Mouse (Mus musculus): ENCODE measurements around the gene Tmod1. TPM values are rescaled to one million over a fixed set of nuclear protein-coding genes. Genes with fewer than 3 reads are reported as not detected.

The Tmod1 gene
- polyA plus RNA-seq, 1 experiment, result 36.6 TPM

- Histone ChIP-seq H3K27me3 (ENCODE audit: control insufficient read depth, insufficient read depth, insufficient read length) (no peaks in the 10 kb centered on the region), H3ac (ENCODE audit: control insufficient read depth, insufficient read length) (no peak overlapping the region), H3K79me2 (ENCODE audit: control insufficient read depth, insufficient read depth) (no peaks in the 10 kb centered on the region), H3K36me3 (ENCODE audit: control insufficient read depth, insufficient read depth) (no peaks in the 10 kb centered on the region), H3K4me3 (no peak overlapping the region), H3K4me2 (ENCODE audit: low read depth) (peak overlapping the region; percentile 12)
- TF ChIP-seq MYOD1 (IDR thresholded peaks at IDR 0.05; ENCODE audit: control insufficient read depth in 1 of 3, insufficient read length in 2 of 3, low read depth in 2 of 3) (peak in 2 of 3 experiments; percentile 71 to 82), MYOG (IDR thresholded peaks at IDR 0.05; ENCODE audit: control insufficient read depth in 1 of 3, insufficient read depth in 1 of 3, insufficient read length in 2 of 3, low read depth in 2 of 3) (peak in 1 of 3 experiments; percentile 64), TCF12 (IDR thresholded peaks at IDR 0.05; ENCODE audit: insufficient read depth, poor library complexity, severe bottlenecking) (no peak)
Observed at GRCm38 (mm10) chr4:46047971-46048370, 9.2 kb downstream of the Tmod1 start.

DNA sequence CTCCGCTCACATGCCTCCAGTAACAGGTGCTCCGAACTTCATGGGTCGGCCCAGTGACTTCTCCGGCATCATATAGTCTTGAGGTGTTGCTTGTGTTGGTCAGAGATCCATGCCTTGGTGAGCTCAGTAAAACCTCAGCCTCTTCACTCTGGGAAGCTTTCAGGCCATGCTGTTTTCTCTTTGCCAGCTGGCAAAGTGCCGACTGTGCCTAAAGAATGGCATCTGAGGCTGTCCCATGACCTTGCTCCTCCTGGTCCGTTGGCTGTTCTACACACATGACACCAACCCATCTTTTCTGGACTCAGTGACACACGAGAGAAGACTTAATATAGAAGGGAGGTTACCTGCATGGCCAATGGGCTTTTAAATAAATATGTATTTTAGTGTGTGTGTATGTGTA, 9.7 kb downstream of the Tmod1 start:
- TF ChIP-seq POLR2A (IDR thresholded peaks at IDR 0.05; ENCODE audit: insufficient read length, low read depth) (no peak), MYOD1 (IDR thresholded peaks at IDR 0.05; ENCODE audit: control insufficient read depth in 1 of 3, insufficient read length in 2 of 3, low read depth in 2 of 3) (no peak), TCF12 (IDR thresholded peaks at IDR 0.05; ENCODE audit: insufficient read depth, poor library complexity, severe bottlenecking) (no peak)
- Histone ChIP-seq H3K36me3 (ENCODE audit: control insufficient read depth, insufficient read depth) (no peaks in the 10 kb centered on the region), H3ac (ENCODE audit: control insufficient read depth, insufficient read length) (no peak overlapping the region), H3K27me3 (ENCODE audit: control insufficient read depth, insufficient read depth, insufficient read length) (no peaks in the 10 kb centered on the region), H3K4me3 (no peak overlapping the region), H3K79me2 (ENCODE audit: control insufficient read depth, insufficient read depth) (no peaks in the 10 kb centered on the region), H3K4me2 (ENCODE audit: low read depth) (peak overlapping the region; percentile 12)

DNA sequence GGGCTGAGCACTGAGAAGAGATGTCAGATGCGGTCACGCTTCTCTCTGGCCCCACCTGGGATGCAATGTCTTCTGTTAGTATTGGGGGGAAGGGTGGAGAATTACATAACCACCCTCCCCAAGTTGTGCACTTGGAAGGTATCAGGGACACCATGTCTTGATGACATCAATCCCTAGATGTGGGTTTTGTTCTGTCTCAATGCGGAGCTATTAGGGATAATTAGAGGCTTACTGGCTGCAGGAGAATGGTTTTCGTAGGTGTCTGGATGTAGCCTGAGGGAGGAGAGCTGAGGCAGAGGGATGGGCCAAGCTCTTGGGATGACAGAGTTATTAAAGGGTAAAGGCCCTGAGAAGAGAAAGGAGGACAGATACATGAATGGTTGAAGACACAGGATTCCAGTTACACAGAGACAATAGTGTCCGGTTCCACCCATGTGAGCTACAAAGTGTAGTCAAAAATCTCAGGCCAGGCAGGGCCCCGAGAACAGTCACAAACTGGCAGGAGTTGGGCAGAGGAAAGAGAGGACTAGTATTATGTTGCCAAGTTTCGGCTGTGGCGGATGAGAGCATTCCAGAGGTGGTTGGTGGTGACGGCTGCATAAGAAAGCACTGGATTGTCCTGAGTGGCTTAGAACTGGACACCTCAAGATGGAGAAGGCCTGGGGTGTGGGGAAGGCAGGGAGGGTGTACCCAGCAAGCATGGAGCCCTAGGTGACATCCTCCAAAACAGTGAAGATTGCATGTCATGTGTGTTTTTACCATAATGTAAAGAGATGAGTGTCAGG, 14.8 kb downstream of the Tmod1 start:
- no peaks in the 10 kb centered on the region for H3K79me2 ChIP-seq (ENCODE audit: control insufficient read depth, insufficient read depth)
- no peaks in the 10 kb centered on the region for H3K27me3 ChIP-seq (ENCODE audit: control insufficient read depth, insufficient read depth, insufficient read length)
- H3ac ChIP-seq (ENCODE audit: control insufficient read depth, insufficient read length), result no peak overlapping the region
- H3K36me3 ChIP-seq (ENCODE audit: control insufficient read depth, insufficient read depth), result no peaks in the 10 kb centered on the region
- H3K4me2 ChIP-seq (ENCODE audit: low read depth), result no peak overlapping the region
- H3K4me3 ChIP-seq, result no peak overlapping the region
- no peak for TF ChIP-seq MAX (IDR thresholded peaks at IDR 0.05; ENCODE audit: low read depth)
- no peak for TF ChIP-seq E2F4 (IDR thresholded peaks at IDR 0.05; ENCODE audit: insufficient read depth)
- TF ChIP-seq TCF12 (IDR thresholded peaks at IDR 0.05; ENCODE audit: insufficient read depth, poor library complexity, severe bottlenecking), result no peak
- no peak for TF ChIP-seq CEBPB (IDR thresholded peaks at IDR 0.05; ENCODE audit: insufficient read depth, poor library complexity, severe bottlenecking)
- TF ChIP-seq USF1 (IDR thresholded peaks at IDR 0.05; ENCODE audit: low read depth), result no peak
- no peak for TF ChIP-seq SRF (IDR thresholded peaks at IDR 0.05; ENCODE audit: control insufficient read depth, insufficient read length, low read depth)
- TF ChIP-seq MYOD1 (IDR thresholded peaks at IDR 0.05; ENCODE audit: control insufficient read depth in 1 of 3, insufficient read length in 2 of 3, low read depth in 2 of 3), result no peak
- no peak for TF ChIP-seq MYOG (IDR thresholded peaks at IDR 0.05; ENCODE audit: control insufficient read depth in 1 of 3, insufficient read depth in 1 of 3, insufficient read length in 2 of 3, low read depth in 2 of 3)
- no peak for TF ChIP-seq POLR2A (IDR thresholded peaks at IDR 0.05; ENCODE audit: insufficient read length, low read depth)
- no peak for TF ChIP-seq TCF3 (IDR thresholded peaks at IDR 0.05; ENCODE audit: insufficient read length, low read depth)
- TF ChIP-seq POLR2AphosphoS2 (IDR thresholded peaks at IDR 0.05; ENCODE audit: insufficient read length, low read depth), result no peak
- no peak for TF ChIP-seq REST (IDR thresholded peaks at IDR 0.05; ENCODE audit: insufficient read depth, insufficient read length)

DNA sequence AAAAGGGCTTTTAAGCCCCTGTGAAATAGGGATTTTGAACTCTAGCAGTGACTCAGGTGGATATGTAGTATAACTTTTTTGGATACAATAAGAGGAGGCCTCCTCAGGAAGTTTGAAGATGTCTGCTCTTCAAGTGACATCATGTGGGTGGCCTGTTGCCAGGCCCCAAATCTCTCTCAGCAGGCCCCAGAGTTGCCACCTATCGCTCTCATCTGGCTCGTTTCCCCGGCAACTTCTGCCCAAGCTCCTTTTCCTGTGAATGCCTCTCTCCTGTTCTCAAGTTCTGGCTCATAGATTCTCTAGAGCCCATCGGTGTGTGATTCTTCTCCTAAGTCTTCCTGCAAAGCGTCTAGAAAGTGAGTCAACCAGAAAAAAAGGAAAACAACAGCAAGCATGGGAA, 17.4 kb downstream of the Tmod1 start:
- H3K4me2 ChIP-seq (ENCODE audit: low read depth), result no peak overlapping the region
- no peak overlapping the region for H3K4me3 ChIP-seq
- H3K27me3 ChIP-seq (ENCODE audit: control insufficient read depth, insufficient read depth, insufficient read length), result no peaks in the 10 kb centered on the region
- no peaks in the 10 kb centered on the region for H3K36me3 ChIP-seq (ENCODE audit: control insufficient read depth, insufficient read depth)
- H3K79me2 ChIP-seq (ENCODE audit: control insufficient read depth, insufficient read depth), result no peaks in the 10 kb centered on the region
- no peak overlapping the region for H3ac ChIP-seq (ENCODE audit: control insufficient read depth, insufficient read length)
- TF ChIP-seq USF1 (IDR thresholded peaks at IDR 0.05; ENCODE audit: low read depth), result no peak
- TF ChIP-seq TCF12 (IDR thresholded peaks at IDR 0.05; ENCODE audit: insufficient read depth, poor library complexity, severe bottlenecking), result no peak

- H3ac ChIP-seq (ENCODE audit: control insufficient read depth, insufficient read length), result no peak overlapping the region
- H3K27me3 ChIP-seq (ENCODE audit: control insufficient read depth, insufficient read depth, insufficient read length), result no peaks in the 10 kb centered on the region
- peak; percentile 23 for TF ChIP-seq E2F4 (IDR thresholded peaks at IDR 0.05; ENCODE audit: insufficient read depth)
- no peak for TF ChIP-seq TCF3 (IDR thresholded peaks at IDR 0.05; ENCODE audit: insufficient read length, low read depth)
- no peaks in the 10 kb centered on the region for H3K36me3 ChIP-seq (ENCODE audit: control insufficient read depth, insufficient read depth)
- H3K4me2 ChIP-seq (ENCODE audit: low read depth), result no peak overlapping the region
- H3K4me3 ChIP-seq, result no peak overlapping the region
- no peaks in the 10 kb centered on the region for H3K79me2 ChIP-seq (ENCODE audit: control insufficient read depth, insufficient read depth)
Observed at GRCm38 (mm10) chr4:46061259-46061962, 22.7 kb downstream of the Tmod1 start.

Measured in myocyte (in vitro differentiated cells).